Mouse (Mus musculus) MEL (cell line): ENCODE results near the gene Zfp146. TPM values are rescaled to one million over a fixed set of nuclear protein-coding genes. Genes with fewer than 3 reads are reported as not detected.

Source experiments
- DNase-seq: peaks from one replicate; pipeline ENCODE4 v3.0.0; 2011; ENCODE audit warnings: low read depth, low spot score
- H3K27ac ChIP-seq: 2 replicates; pipeline ENCODE4 v1.5.1; 2012; ENCODE audit warnings: low read depth, mild to moderate bottlenecking, control low read depth, low read length, moderate library complexity; ENCODE audit not compliant: control insufficient read depth
- H3K27me3 ChIP-seq, 2 experiments: fragments of 150-350 bp in 1 of 2; sonication (generic) in 1 of 2; 2 replicates each; pipeline ENCODE4 v1.6.1; 2012; ENCODE audit warnings: low read length in 2 of 2, mild to moderate bottlenecking in 2 of 2, improper control_type of control experiment in 1 of 2, moderate library complexity in 1 of 2; ENCODE audit not compliant: insufficient read depth in 2 of 2, control insufficient read depth in 1 of 2
- H3K36me3 ChIP-seq, 2 experiments: 2 replicates each; pipeline ENCODE4 v1.6.1; 2012 to 2014; ENCODE audit warnings: low read length in 2 of 2, improper control_type of control experiment in 1 of 2, inconsistent platforms in 1 of 2, mild to moderate bottlenecking in 1 of 2; ENCODE audit not compliant: insufficient read depth in 2 of 2, control insufficient read depth in 1 of 2
- H3K4me1 ChIP-seq, 2 experiments: fragments of 150-350 bp in 1 of 2; sonication (generic) in 1 of 2; 2 replicates each; pipeline ENCODE4 v1.6.1; 2012; ENCODE audit warnings: low read length in 2 of 2, improper control_type of control experiment in 1 of 2, mild to moderate bottlenecking in 1 of 2; ENCODE audit not compliant: insufficient read depth in 2 of 2, control insufficient read depth in 1 of 2
- H3K4me3 ChIP-seq, 2 experiments: fragments of 150-350 bp in 1 of 2; sonication (generic) in 1 of 2; 2 replicates each; pipeline ENCODE4 v1.5.1; 2012; ENCODE audit warnings: low read depth in 2 of 2, low read length in 2 of 2, mild to moderate bottlenecking in 2 of 2, moderate library complexity in 2 of 2, control low read depth in 1 of 2, improper control_type of control experiment in 1 of 2; ENCODE audit not compliant: control insufficient read depth in 1 of 2, insufficient read depth in 1 of 2
- H3K79me2 ChIP-seq: 2 replicates; pipeline ENCODE4 v1.6.1; 2012; ENCODE audit warnings: mild to moderate bottlenecking, low read length, moderate library complexity; ENCODE audit not compliant: control insufficient read depth, poor library complexity, insufficient read depth
- H3K9ac ChIP-seq: 2 replicates; pipeline ENCODE4 v1.6.1; 2012; ENCODE audit warnings: low read depth, mild to moderate bottlenecking, control low read depth, low read length, moderate library complexity; ENCODE audit not compliant: control insufficient read depth, poor library complexity, severe bottlenecking
- H3K9me3 ChIP-seq: fragments of 150-350 bp; sonication (generic); replicated peaks from 2 replicates; pipeline ENCODE4 v1.6.1; 2012; ENCODE audit warnings: mild to moderate bottlenecking, low read length, improper control_type of control experiment, moderate library complexity; ENCODE audit not compliant: insufficient read depth
- BHLHE40 ChIP-seq: IDR thresholded peaks from 2 replicates; pipeline ENCODE4 v1.6.1; 2012; ENCODE audit warnings: low read depth, mild to moderate bottlenecking, inconsistent platforms, low read length, improper control_type of control experiment, borderline replicate concordance
- CHD1 ChIP-seq: IDR thresholded peaks from 2 replicates; pipeline ENCODE4 v1.6.1; 2012; ENCODE audit warnings: low read depth, mild to moderate bottlenecking, inconsistent platforms, low read length, improper control_type of control experiment
- ETS1 ChIP-seq: IDR thresholded peaks from 2 replicates; pipeline ENCODE4 v1.6.1; 2012; ENCODE audit warnings: low read depth, mild to moderate bottlenecking, inconsistent platforms, low read length, improper control_type of control experiment, moderate library complexity
- GATA1 ChIP-seq: IDR thresholded peaks from 2 replicates; pipeline ENCODE4 v1.6.1; 2011; ENCODE audit warnings: low read depth, low read length, improper control_type of control experiment
- JUND ChIP-seq: IDR thresholded peaks from 2 replicates; pipeline ENCODE4 v1.6.1; 2011; ENCODE audit warnings: low read depth, mild to moderate bottlenecking, improper control_type of control experiment, low read length
- KAT2A ChIP-seq: conservative IDR thresholded peaks from 2 replicates; pipeline ENCODE4 v1.6.1; 2012; ENCODE audit warnings: low read depth, low read length, improper control_type of control experiment, inconsistent platforms
- MAFK ChIP-seq: IDR thresholded peaks from 2 replicates; pipeline ENCODE4 v1.6.1; 2011; ENCODE audit warnings: low read depth, mild to moderate bottlenecking, low read length, improper control_type of control experiment, borderline replicate concordance
- MAZ ChIP-seq: IDR thresholded peaks from 2 replicates; pipeline ENCODE4 v1.6.1; 2012; ENCODE audit warnings: low read depth, mild to moderate bottlenecking, inconsistent platforms, low read length, improper control_type of control experiment
- MEF2A ChIP-seq: IDR thresholded peaks from 2 replicates; pipeline ENCODE4 v1.6.1; 2014; ENCODE audit warnings: low read depth, mild to moderate bottlenecking, inconsistent platforms, low read length, improper control_type of control experiment; ENCODE audit not compliant: poor library complexity, insufficient replicate concordance, severe bottlenecking; ENCODE audit errors: extremely low read depth
- MYB ChIP-seq: IDR thresholded peaks from 2 replicates; pipeline ENCODE4 v1.6.1; 2011; ENCODE audit warnings: mild to moderate bottlenecking, low read depth, low read length, improper control_type of control experiment
- MYC ChIP-seq: IDR thresholded peaks from 2 replicates; pipeline ENCODE4 v1.6.1; 2011; ENCODE audit warnings: low read depth, mild to moderate bottlenecking, low read length, improper control_type of control experiment, moderate library complexity
- NELFE ChIP-seq: IDR thresholded peaks from 2 replicates; pipeline ENCODE4 v1.6.1; 2011; ENCODE audit warnings: low read depth, low read length, improper control_type of control experiment
- POLR2AphosphoS5 ChIP-seq: IDR thresholded peaks from 2 replicates; pipeline ENCODE4 v1.6.1; 2012; ENCODE audit warnings: low read depth, borderline replicate concordance, mild to moderate bottlenecking, inconsistent platforms, low read length, moderate library complexity, mixed read lengths
- RAD21 ChIP-seq: IDR thresholded peaks from 2 replicates; pipeline ENCODE4 v1.6.1; 2011; ENCODE audit warnings: mild to moderate bottlenecking, low read depth, low read length, improper control_type of control experiment
- RCOR1 ChIP-seq: IDR thresholded peaks from 2 replicates; pipeline ENCODE4 v1.6.1; 2012; ENCODE audit warnings: low read depth, mild to moderate bottlenecking, inconsistent platforms, low read length, improper control_type of control experiment
- SIN3A ChIP-seq: IDR thresholded peaks from 2 replicates; pipeline ENCODE4 v1.6.1; 2012; ENCODE audit warnings: low read length, improper control_type of control experiment, inconsistent platforms
- SMC3 ChIP-seq: IDR thresholded peaks from 2 replicates; pipeline ENCODE4 v1.6.1; 2011; ENCODE audit warnings: low read depth, low read length, improper control_type of control experiment
- TAL1 ChIP-seq: IDR thresholded peaks from 2 replicates; pipeline ENCODE4 v1.6.1; 2012; ENCODE audit warnings: mild to moderate bottlenecking, inconsistent platforms, low read length, moderate library complexity, mixed read lengths
- TBP ChIP-seq: IDR thresholded peaks from 2 replicates; pipeline ENCODE4 v1.8.0; 2011; ENCODE audit warnings: low read depth, low read length, improper control_type of control experiment
- USF1 ChIP-seq: IDR thresholded peaks from 2 replicates; pipeline ENCODE4 v1.6.1; 2014; ENCODE audit warnings: low read depth, mild to moderate bottlenecking, inconsistent platforms, low read length, improper control_type of control experiment, moderate library complexity
- USF2 ChIP-seq, 2 experiments: IDR thresholded peaks; 2 replicates each; pipeline ENCODE4 v1.6.1; 2011 to 2012; ENCODE audit warnings: improper control_type of control experiment in 2 of 2, low read length in 2 of 2, borderline replicate concordance in 1 of 2, inconsistent platforms in 1 of 2, low read depth in 1 of 2, mild to moderate bottlenecking in 1 of 2; ENCODE audit not compliant: insufficient read depth in 1 of 2
- ZC3H11A ChIP-seq: IDR thresholded peaks from 2 replicates; pipeline ENCODE4 v1.6.1; 2012; ENCODE audit warnings: low read depth, mild to moderate bottlenecking, inconsistent platforms, low read length, improper control_type of control experiment
- polyA plus RNA-seq, 2 experiments: library from polyadenylated mRNA; stranded (reverse) in 1 of 2; unstranded in 1 of 2; fragments of >175 nt in 1 of 2; fragments of >200 nt in 1 of 2; gene quantifications; 2 replicates each; pipeline versions ENCODE4 v1.2.1 to v1.2.4; 2012; ENCODE audit warnings: low replicate concordance in 2 of 2, low read depth in 1 of 2; ENCODE audit not compliant: insufficient read length in 2 of 2, insufficient read depth in 1 of 2, missing spikeins in 1 of 2
- total RNA-seq: library from RNA; depleted of rRNA; stranded (reverse); fragments of 300-350 nt; gene quantifications from 2 replicates; pipeline ENCODE4 v1.2.3, GENCODE M21; 2012

The Zfp146 gene
- total and polyA plus RNA-seq, 3 experiments, result 35.5 to 38.9 TPM; not detected in 1

GRCm38 (mm10) chr7:30200200-30200599 lies 30.6 kb upstream of the Zfp146 start:
- H3K9ac ChIP-seq, result no peak overlapping the region
- H3K27ac ChIP-seq, result no peak overlapping the region

GRCm38 (mm10) chr7:30199498-30200139 lies 30.1 kb upstream of the Zfp146 start:
- TF ChIP-seq KAT2A (no peak), MAFK (no peak), MAZ (no peak), ETS1 (no peak), RCOR1 (no peak), CHD1 (no peak), SMC3 (no peak), ZC3H11A (no peak), USF2 (IDR thresholded peaks at IDR 0.05; ENCODE audit: borderline replicate concordance in 1 of 2, insufficient read depth in 1 of 2, low read depth in 1 of 2, low read length in 2 of 2) (no peak)
- Histone ChIP-seq H3K4me3 (no peak overlapping the region), H3K9me3 (no peaks in the 10 kb centered on the region), H3K27ac (no peak overlapping the region), H3K27me3 (no peaks in the 10 kb centered on the region), H3K9ac (no peak overlapping the region), H3K36me3 (peaks cover 0 to 13% of the 10 kb centered on the region in 2 experiments; a peak in 2 of 4 replicates), H3K79me2 (no peaks in the 10 kb centered on the region; the same call in 1 of the 2 replicates), H3K4me1 (peaks cover 0 to 15% of the 10 kb centered on the region in 2 experiments; a peak in 3 of 4 replicates)
- DNase-seq, result no peak

More at GRCm38 (mm10) chr7:30200200-30200599, 30.6 kb upstream of the Zfp146 start:
- no peak for DNase-seq
- no peaks in the 10 kb centered on the region for H3K27me3 ChIP-seq
- no peak for TF ChIP-seq TBP
- TF ChIP-seq MYC, result no peak
- TF ChIP-seq ZC3H11A, result no peak
- TF ChIP-seq JUND, result no peak
- TF ChIP-seq MYB, result no peak
- no peak for TF ChIP-seq NELFE
- no peak for TF ChIP-seq USF1
- no peak for TF ChIP-seq MEF2A
- no peak for TF ChIP-seq POLR2AphosphoS5
- TF ChIP-seq TAL1, result no peak
- TF ChIP-seq RCOR1, result no peak
- TF ChIP-seq GATA1, result no peak
- TF ChIP-seq SIN3A, result no peak
- no peak for TF ChIP-seq RAD21
- no peak for TF ChIP-seq BHLHE40
- TF ChIP-seq, all 39 proteins: peak for 0
- no peaks in the 10 kb centered on the region for H3K9me3 ChIP-seq
- H3K79me2 ChIP-seq, result no peaks in the 10 kb centered on the region
- H3K4me3 ChIP-seq, result no peak overlapping the region
- H3K4me1 ChIP-seq, result peaks cover 0 to 15% of the 10 kb centered on the region in 2 experiments; a peak in 3 of 4 replicates
- peaks cover 0 to 12% of the 10 kb centered on the region in 2 experiments; a peak in 2 of 4 replicates for H3K36me3 ChIP-seq
